Mouse (Mus musculus): ENCODE data around the gene Pogk.

Gene Pogk

GRCm38 (mm10) chr1:166379013-166379629 lies 30.5 kb downstream of the Pogk start, which contains the start of gene Tada1:
TSS of gene Tada1 (plus strand) at chr1:166379097.
- DNase-seq (ENCODE audit: low spot score): peak; percentile 84

- DNase-seq (ENCODE audit: low spot score): no peak
Observed at GRCm38 (mm10) chr1:166378431-166379012, 31.1 kb downstream of the Pogk start.

GRCm38 (mm10) chr1:166377171-166377570 lies 32.5 kb downstream of the Pogk start:
- DNase-seq (ENCODE audit: low spot score): no peak

GRCm38 (mm10) chr1:166363122-166363521 lies 46.5 kb downstream of the Pogk start:
- no peak for DNase-seq (ENCODE audit: low spot score)

GRCm38 (mm10) chr1:166362659-166363058 lies 47.0 kb downstream of the Pogk start:
- no peak for DNase-seq (ENCODE audit: low spot score)

GRCm38 (mm10) chr1:166361842-166362241 lies 47.8 kb downstream of the Pogk start:
- no peak for DNase-seq (ENCODE audit: low spot score)

- no peak for DNase-seq (ENCODE audit: low spot score)
Observed at GRCm38 (mm10) chr1:166360896-166361295, 48.8 kb downstream of the Pogk start.

GRCm38 (mm10) chr1:166360157-166360855 lies 49.4 kb downstream of the Pogk start:
- DNase-seq (ENCODE audit: low spot score): peak; percentile 61

- DNase-seq (ENCODE audit: low spot score): no peak
Observed at GRCm38 (mm10) chr1:166349751-166350150, 59.9 kb downstream of the Pogk start.

- no peak for DNase-seq (ENCODE audit: low spot score)
Observed at GRCm38 (mm10) chr1:166349341-166349740, 60.3 kb downstream of the Pogk start.

GRCm38 (mm10) chr1:166346906-166347305 lies 62.8 kb downstream of the Pogk start:
- DNase-seq (ENCODE audit: low spot score): no peak

- DNase-seq (ENCODE audit: low spot score): no peak
Observed at GRCm38 (mm10) chr1:166345602-166346001, 64.1 kb downstream of the Pogk start.

- no peak for DNase-seq (ENCODE audit: low spot score)
Observed at GRCm38 (mm10) chr1:166344300-166345077, 65.2 kb downstream of the Pogk start.

GRCm38 (mm10) chr1:166343586-166343985 lies 66.1 kb downstream of the Pogk start:
- DNase-seq (ENCODE audit: low spot score): no peak

GRCm38 (mm10) chr1:166342539-166342938 lies 67.1 kb downstream of the Pogk start:
- DNase-seq (ENCODE audit: low spot score): no peak

GRCm38 (mm10) chr1:166342060-166342459 lies 67.6 kb downstream of the Pogk start:
- no peak for DNase-seq (ENCODE audit: low spot score)

GRCm38 (mm10) chr1:166339110-166339509 lies 70.6 kb downstream of the Pogk start:
- peak; percentile 53 for DNase-seq (ENCODE audit: low spot score)
